Mouse (Mus musculus) lung, postnatal 4 days (tissue): ENCODE data around the gene Plbd2.
A peak's percentile ranks its signal among the peaks of the same experiment; 100 is the strongest.
"Not testable (repeated sequence)": the region's sequence is repeated elsewhere in the genome, so short reads cannot be mapped to it uniquely, and the experiment has no call there.

Experiments used
- DNase-seq, 2 experiments: peaks; one replicate each; pipeline ENCODE4 v3.0.0; 2021

Plbd2 gene

DNA sequence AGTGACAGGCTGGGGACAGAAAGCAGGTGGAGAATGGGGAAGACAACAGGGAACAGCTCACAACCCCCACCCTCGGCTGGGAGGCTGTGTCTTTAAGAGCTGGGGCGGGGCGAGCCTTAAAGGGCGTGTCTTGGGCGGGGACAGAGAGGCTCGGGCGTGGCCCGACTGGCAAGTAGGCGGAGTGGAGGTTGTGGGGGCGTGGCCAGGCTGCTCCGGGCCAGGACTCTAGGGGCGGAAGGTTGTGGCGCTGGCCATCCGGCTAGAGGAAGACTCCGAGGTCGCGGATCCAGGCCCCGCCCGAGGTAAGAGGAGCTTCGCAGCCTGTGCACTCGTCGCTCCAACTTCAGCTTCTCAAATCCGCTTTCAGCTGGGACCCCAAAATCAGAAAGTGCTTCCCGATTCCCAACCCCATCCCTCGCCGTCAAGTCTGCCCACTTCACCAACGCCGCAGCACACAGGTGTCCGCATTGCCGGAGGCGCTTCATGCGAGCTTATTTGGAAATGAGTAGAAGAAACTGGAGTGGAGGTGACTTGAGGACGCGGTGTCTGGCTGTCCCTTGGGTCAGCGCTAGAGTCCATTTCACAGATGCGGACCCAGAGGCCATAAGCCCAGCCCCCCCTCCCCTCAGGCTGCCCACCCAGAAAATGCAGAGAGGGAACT is 7.7 kb upstream of the Plbd2 start, which contains the start of gene Slc8b1:
Gene Slc8b1 (plus strand): TSS at position 187 of the 661 bp plus-strand sequence.
- DNase-seq = peak; percentile 96 to 98

DNA sequence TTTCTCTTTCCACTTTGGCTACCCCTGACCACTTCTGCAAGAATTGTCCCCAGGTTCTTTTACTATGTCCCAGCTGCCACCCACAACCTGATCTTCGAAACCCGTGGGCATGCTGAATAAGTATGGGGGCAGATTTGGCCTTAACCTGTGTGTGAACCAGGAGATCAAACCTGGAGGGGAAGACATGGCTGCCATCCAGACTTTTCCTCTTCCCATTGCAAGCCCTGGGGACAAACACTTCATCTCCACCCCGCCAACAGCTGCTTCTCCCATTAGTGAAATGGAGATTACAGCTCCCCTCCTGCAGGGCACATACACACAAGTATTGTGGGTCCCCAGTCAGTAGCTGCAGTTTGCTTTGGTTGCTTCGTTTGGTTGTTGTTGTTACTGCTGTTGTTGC is 3.9 kb upstream of the Plbd2 start:
- DNase-seq = no peak

- no peak for DNase-seq
Observed at GRCm38 (mm10) chr5:120506490-120506889, 3.1 kb upstream of the Plbd2 start.

GRCm38 (mm10) chr5:120505781-120506180 is 2.4 kb upstream of the Plbd2 start:
- DNase-seq = no peak

DNA sequence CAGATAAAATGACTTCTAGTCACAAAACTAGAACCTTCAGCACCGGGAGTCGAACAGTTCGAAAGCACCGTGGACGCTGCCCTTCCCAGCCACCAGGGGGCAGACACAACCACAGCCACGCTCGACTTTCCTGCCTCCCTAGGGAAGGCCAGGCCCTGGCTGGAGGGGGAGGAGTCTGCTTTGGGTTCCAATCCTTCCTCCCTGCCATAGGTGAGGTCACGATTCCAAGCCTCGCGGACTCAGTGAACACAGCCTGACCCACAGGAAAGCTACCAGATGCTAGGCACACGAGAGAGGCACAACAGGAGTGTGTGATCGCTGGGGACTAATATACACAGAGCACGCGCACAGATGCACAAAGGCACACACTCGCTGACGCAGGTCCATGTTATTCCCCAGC is 1.9 kb upstream of the Plbd2 start:
- DNase-seq = peak; percentile 75 to 84

DNA sequence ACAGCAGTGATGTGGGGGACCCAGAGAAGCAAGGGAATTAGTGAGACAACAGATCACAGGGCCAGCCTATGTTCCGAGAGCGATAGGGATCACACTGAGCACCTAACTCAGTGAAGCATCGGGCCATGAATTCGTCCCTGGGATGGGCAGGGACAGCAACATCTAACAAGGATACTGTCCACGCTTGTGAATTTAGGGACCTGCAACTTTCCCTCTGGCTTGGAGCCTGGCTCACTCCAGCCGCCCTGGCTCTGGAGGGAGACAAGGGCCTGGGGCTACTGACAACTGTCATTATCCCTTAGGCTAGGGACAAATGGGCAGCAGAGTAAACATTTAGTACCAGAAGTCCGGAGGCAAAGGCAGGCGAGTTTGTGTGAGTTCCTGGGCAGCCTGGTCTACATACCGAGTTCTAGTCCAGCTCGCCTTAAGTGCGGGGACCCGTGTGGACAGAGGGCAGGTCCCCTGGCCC is 716 bp downstream of the Plbd2 start:
- DNase-seq = no peak

GRCm38 (mm10) chr5:120502147-120502621 is 1.2 kb downstream of the Plbd2 start:
- no peak for DNase-seq

- not testable (repeated sequence) for DNase-seq
Observed at GRCm38 (mm10) chr5:120500609-120501008, 2.8 kb downstream of the Plbd2 start.

DNA sequence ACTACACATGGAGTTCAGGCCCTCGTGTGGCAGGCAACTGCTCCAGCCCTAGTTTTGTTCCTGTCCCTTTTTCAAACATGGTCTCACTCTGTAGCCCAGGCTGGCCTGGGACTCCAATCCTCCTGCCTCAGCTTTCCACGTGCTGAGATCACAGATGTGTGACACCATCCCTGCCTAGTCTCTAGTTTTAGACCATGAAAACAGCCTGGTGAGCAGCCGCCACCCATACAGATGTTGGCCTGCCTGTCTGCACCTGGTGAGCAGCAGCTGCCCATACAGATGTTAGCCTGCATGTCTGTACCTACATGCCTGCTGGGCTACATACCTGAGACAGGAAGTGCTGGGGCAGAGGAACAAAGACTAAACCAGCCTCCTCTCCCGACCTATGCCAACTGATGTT is 4.2 kb downstream of the Plbd2 start:
- DNase-seq = no peak

DNA sequence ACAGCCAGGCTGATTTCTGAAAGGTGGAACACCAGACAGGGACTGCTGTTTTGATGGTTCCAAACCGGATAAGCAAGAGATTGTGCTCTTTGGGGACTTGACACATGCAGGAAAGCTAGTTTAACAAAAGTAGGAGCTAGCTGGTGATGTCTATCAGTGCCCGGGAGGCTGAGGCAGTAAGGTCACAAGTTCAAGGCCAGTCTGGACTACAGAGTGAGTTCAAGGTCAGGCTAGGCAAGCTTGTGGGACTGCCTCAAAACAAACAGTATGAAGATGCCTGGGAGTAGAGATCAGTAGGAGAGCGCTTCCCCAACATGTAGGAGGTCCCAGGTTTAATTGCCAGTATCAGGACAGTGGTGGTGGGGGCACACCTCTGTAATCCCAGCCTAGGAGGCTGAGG is 6.4 kb downstream of the Plbd2 start:
- DNase-seq = no peak

DNA sequence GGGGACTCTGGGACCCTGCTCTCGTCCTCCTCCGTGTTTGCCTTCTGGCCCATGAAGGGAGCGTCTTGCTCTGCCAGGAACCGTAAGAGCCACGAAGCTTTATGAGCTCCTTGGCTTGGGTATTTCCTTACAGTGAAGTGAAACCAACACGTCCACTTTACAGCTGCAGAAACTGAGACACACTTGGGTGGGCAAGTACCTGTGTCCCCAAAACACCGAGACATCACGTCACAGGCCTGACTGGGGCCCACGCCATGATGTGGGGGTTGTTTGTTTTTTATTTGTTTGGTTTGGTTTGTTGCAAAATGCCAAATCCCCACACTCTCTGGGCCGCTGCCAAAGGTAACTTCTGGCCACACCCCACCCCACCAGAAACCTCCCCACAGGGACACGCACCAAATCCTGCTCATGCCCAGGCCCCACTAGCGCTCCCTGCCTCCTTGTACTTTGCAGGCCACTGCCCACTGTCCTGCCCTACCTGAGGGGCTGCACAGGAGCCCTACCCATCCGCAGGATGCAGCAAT is 7.7 kb downstream of the Plbd2 start:
- no peak for DNase-seq

- no peak for DNase-seq
Observed at GRCm38 (mm10) chr5:120495064-120495702, 8.2 kb downstream of the Plbd2 start.

GRCm38 (mm10) chr5:120493873-120494395 is 9.5 kb downstream of the Plbd2 start:
- DNase-seq = no peak

DNA sequence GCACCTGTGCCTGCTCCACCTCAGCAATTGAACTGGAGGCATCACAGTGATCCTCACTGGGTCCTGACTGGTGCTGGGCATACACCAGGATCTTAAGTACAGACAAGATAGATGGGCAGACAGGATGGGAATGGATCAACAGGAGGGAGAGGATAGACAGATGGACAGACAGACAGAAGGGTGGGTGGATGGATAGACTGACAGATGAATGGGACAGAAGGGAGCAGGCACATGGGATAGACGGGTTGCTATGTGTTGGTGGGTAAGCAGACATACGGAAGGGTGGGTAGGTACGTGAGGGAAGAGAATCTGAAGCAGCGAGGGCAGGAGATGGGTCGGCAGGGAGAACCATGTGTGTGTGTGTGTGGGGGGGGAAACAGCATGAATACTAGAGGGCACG is 10.0 kb downstream of the Plbd2 start:
- DNase-seq = no peak

DNA sequence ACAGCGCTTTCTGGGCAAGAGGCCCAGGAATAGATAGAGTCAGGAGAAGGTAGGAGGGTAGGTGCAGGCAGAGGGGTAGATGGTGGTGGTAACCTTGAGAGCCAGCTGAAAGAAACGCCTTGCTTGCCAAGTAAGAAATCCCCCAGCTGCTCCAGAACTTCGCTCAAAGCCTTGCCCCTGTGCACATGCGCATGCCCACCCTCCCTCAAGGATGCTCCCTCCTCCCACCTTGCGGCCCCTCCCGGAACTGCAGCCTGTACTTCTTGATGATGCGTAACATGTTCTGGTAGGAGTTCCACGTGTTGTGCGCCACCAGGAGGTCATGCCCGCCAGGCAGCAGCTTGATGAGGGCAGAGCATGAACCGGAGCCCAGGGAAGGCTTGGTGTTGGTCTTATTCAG is 11.0 kb downstream of the Plbd2 start:
- no peak for DNase-seq

DNA sequence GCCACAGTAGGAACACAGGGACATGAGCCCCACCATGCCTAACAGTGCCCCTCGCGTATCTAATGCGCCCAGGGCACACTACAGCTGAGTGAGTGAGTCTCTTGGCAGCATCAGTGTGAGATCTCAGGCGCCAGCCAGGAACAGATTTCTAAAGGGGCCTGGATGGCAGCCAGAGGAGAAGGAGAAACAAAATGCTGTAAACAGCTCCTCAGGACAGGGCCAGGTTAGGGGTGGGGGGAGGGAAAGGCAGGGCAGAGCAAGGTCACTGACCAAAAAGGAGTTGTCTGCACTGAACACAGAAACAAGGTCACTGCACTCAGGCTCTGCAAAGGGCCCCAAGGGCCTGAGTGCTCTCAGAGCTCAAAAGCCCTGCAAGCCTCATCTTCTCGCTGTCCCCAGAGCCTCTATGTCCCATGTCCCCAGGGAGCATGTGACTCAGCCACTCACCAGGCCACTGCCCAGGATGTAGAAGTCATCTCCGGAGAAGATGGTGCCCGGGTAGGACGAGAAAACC is 12.7 kb downstream of the Plbd2 start:
- DNase-seq = no peak

GRCm38 (mm10) chr5:120487844-120488243 is 15.6 kb downstream of the Plbd2 start:
- no peak for DNase-seq

DNA sequence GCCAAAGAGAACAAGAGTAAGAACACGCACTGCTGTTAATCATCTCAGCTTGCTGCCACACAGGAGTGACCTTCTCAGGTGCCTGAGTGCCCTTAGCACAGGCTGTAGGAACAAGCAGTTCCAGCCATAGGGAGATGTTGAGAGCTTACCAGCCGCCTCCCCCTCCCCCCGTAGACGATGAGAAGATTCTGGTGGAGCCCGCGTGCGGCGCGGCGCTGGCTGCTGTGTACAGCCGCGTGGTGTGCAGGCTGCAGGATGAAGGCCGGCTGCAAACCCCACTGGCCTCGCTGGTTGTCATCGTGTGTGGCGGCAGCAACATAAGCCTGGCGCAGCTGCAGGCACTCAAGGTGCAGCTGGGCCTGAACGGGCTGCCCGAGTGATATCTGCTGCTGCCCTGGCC is 20.0 kb downstream of the Plbd2 start:
- no peak for DNase-seq

- no peak for DNase-seq
Observed at GRCm38 (mm10) chr5:120481205-120481604, 22.2 kb downstream of the Plbd2 start.

DNA sequence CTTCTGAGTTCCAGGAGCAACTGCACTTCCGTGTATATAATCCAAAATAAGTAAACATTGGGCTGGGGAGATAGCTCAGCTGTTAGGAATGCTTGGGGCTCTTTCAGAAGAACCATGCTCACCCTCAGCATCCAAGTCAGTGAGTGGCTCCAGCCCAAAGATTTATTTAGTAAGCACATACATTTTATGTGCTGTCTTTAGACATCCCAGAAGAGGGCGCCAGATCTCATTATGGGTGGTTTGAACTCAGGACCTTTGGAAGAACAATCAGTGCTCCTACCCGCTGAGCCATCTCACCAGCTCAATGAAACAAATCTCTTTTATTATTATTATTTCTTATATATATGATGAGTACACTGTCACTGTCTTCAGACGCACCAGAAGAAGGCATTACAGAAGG is 23.9 kb downstream of the Plbd2 start:
- no peak for DNase-seq

DNA sequence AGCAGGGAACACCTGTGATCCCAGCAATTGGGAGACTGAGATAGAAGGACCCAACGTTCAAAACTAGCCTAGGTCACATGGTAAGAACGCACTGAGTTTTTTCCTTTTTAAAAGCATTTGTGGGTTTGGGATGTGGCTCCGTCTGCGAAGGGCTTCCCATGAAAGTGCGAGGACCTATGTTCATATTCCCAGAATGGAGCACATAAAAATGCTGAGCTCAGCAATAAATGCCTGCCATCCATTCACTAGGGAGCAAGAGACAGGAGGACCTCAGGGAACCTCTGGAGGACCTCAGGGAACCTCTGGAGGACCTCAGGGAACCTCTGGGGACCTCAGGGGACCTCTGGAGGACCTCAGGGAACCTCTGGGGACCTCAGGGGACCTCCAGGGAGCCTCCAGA is 25.4 kb downstream of the Plbd2 start:
- no peak for DNase-seq

DNA sequence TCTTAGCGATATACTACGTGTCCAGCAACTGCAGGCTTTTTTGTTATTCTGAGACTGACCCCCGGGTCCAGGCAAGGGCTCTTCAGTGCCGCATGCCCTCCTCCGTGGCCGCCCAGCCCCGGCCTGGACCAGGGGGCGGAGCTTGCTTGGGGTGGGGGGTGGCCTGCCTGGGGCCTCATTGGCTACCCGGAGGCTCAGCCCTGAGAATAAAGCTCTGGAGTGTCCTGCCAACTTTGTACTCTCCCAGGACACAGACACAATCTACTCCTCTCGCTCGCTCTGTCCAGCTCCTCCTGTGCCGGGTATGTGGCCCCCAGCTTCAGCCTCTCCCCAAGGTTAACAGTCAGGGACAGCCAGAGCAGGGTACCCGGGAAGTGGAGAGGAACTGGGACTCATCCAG is 27.1 kb downstream of the Plbd2 start, which contains the start of gene Sds:
Gene Sds (plus strand): TSS at position 231 of the 400 bp plus-strand sequence.
- no peak for DNase-seq

DNA sequence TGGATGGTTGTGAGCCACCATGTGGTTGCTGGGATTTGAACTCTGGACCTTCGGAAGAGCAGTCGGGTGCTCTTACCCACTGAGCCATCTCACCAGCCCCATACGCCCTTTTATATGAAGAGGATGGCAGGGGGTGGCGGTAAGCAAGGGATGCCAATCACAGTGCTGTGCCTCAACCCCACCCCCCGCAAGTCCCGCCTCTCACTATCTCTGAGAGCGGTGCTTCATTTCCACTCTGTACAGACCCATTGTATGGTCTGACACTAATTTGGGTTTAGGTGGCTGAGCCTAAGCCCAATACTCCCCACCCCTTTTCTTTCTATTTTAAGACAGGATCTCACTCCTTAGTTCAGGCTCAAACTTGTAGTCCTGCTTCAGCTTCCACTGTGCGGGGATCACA is 27.6 kb downstream of the Plbd2 start:
- DNase-seq = no peak

DNA sequence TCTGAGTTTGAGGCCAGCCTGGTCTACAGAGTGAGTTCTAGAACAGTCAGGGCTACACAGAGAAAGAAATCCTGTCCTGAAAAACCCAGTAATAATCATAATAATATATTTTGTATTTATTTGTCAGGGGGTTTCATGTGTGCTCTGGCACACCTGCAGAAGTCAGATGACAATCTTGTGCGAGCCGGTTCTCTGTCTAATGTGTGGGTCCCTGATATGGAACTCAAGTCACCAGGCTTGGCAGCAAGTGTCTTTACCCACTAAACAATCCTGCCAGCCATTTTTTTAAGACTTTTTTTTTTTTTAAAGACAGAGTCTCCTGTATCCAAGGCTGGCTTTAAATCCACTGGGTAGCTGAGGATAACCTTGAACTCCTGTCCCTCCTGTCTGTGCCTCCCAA is 30.1 kb downstream of the Plbd2 start:
- no peak for DNase-seq
